Mouse (Mus musculus) limb, embryonic 11.5 days (tissue): ENCODE measurements at regions not wholly inside any gene's neighbourhood (a gene's known extent, or its start where the extent isn't known, plus 50 kb on each side); places are given as distances from the start of the nearest gene placed in this dataset.

Experiments used
- ATAC-seq: fragments of 200-750 bp; cut with Nextera tagmentation; 2 replicates; pipeline ENCODE4 v1.8.0; 2017; ENCODE audit warnings: low read depth; ENCODE audit not compliant: insufficient number of reproducible peaks, low FRiP score, low TSS enrichment
- DNase-seq: peaks from one replicate; pipeline ENCODE4 v3.0.0-alpha.2; 2015; ENCODE audit warnings: low spot score
- H3K27ac ChIP-seq: fragments of 300-500 bp; sonication (generic); replicated peaks from 2 replicates; pipeline ENCODE4 v1.5.1; 2014; ENCODE audit warnings: low read depth, mild to moderate bottlenecking, low read length
- H3K27me3 ChIP-seq: fragments of 300-500 bp; sonication (generic); 2 replicates; pipeline ENCODE4 v1.6.1; 2014; ENCODE audit warnings: mild to moderate bottlenecking, low read length, mixed read lengths; ENCODE audit not compliant: control insufficient read depth, insufficient read depth
- H3K36me3 ChIP-seq: fragments of 300-500 bp; sonication (generic); 2 replicates; pipeline ENCODE4 v1.6.1; 2014; ENCODE audit warnings: mild to moderate bottlenecking, low read length, moderate library complexity, mixed read lengths; ENCODE audit not compliant: control insufficient read depth, insufficient read depth
- H3K4me1 ChIP-seq: fragments of 300-500 bp; sonication (generic); 2 replicates; pipeline ENCODE4 v1.6.1; 2014; ENCODE audit warnings: low read length, mixed read lengths; ENCODE audit not compliant: control insufficient read depth, insufficient read depth
- H3K4me2 ChIP-seq: fragments of 300-500 bp; sonication (generic); 2 replicates; pipeline ENCODE4 v1.6.1; 2014; ENCODE audit warnings: low read depth, mild to moderate bottlenecking, moderate library complexity; ENCODE audit not compliant: severe bottlenecking
- H3K4me3 ChIP-seq: fragments of 300-500 bp; sonication (generic); 2 replicates; pipeline ENCODE4 v1.5.1; 2014; ENCODE audit warnings: low read depth, low read length
- H3K9ac ChIP-seq: fragments of 300-500 bp; sonication (generic); 2 replicates; pipeline ENCODE4 v1.6.1; 2014; ENCODE audit warnings: mild to moderate bottlenecking, low read length
- H3K9me3 ChIP-seq: fragments of 300-500 bp; sonication (generic); 2 replicates; pipeline ENCODE4 v1.6.1; 2016; ENCODE audit warnings: low read length; ENCODE audit not compliant: control insufficient read depth
- WGBS: fragments of 180-500 bp; shearing (Covaris S2); extraction: QIAGEN DNeasy Blood & Tissue Kit; methylation state at CpG from one replicate; pipeline ENCODE4 v1.1.7; 2014; 5-methylcytosine and 5-hydroxymethylcytosine counted together

- Histone ChIP-seq H3K4me2 (no peak overlapping the region), H3K36me3 (no peaks in the 10 kb centered on the region), H3K4me1 (peaks cover 7% of the 10 kb centered on the region; the same call in 1 of the 2 replicates), H3K9me3 (no peaks in the 10 kb centered on the region), H3K9ac (no peak overlapping the region), H3K27ac (peak overlapping the region; percentile 61), H3K4me3 (no peak overlapping the region), H3K27me3 (peaks cover 10% of the 10 kb centered on the region; the same call in 1 of the 2 replicates)
- DNase-seq (peak; percentile 47), ATAC-seq (no peak)
- WGBS = 6% methylated on average over 16 of the region's 17 CpGs
These were observed 127.8 kb upstream of the Bcor start for GRCm38 (mm10) chrX:12287656-12288561.

DNA sequence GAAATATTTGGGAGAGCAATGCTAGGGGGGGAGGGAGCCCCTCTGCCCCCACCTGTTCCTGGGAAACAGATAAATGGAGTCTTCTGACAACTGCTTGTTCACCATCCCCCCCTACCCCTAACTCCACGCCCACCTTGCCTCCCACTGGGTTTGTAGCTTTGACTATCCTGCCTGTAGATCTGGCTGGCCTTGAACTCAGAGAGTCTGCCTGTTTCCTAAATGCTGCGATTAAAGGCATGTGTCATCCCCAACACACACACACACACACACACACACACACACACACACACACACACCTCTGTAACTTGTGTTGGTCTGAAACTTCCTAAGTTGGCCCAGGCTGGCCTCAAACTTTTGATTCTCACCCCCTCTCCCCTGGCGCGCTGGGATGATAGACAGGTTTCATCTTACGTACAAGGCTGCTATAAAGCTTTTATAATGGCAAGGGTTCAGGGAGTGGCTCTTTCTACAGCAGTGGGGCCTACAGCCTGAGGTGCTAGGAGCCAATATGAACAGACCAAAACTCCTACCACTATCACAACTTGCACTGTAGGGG, 128.5 kb upstream of the Bcor start:
- Histone ChIP-seq H3K36me3 (no peaks in the 10 kb centered on the region), H3K9me3 (no peaks in the 10 kb centered on the region), H3K27me3 (peaks cover 10% of the 10 kb centered on the region; the same call in 1 of the 2 replicates), H3K4me3 (no peak overlapping the region), H3K4me1 (peaks cover 7% of the 10 kb centered on the region; the same call in 1 of the 2 replicates), H3K9ac (no peak overlapping the region), H3K27ac (no peak overlapping the region), H3K4me2 (no peak overlapping the region)
- ATAC-seq (no peak), DNase-seq (no peak)
- WGBS = 20% methylated on average over 5 of the region's 5 CpGs

DNA sequence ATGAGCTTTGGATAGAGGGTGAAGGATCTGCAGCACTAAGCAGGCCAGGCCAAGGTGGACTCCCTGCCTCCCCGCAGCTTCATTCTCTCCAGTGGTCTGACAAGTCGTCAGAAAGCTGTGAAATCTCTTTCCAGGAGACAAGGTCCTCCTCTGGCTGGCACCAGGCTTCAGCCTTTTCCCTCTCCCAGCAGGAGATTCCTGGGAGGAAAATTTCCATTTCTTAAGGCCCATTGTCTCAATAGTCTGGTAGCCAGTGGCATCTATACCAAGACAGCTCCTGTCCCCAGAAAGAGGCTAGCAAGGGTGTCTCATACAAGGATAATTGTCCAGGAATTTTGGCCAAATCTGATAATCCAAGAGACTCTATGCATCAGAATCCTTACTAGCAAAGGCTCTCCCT, 133.0 kb upstream of the Bcor start:
- H3K27ac ChIP-seq = no peak overlapping the region
- no peak overlapping the region for H3K4me2 ChIP-seq
- no peaks in the 10 kb centered on the region for H3K9me3 ChIP-seq
- DNase-seq (no peak), ATAC-seq (no peak)
- no peaks in the 10 kb centered on the region for H3K27me3 ChIP-seq
- H3K4me3 ChIP-seq = no peak overlapping the region
- peaks cover 2% of the 10 kb centered on the region; the same call in 1 of the 2 replicates for H3K4me1 ChIP-seq
- 22% methylated on average over 2 of the region's 2 CpGs for WGBS
- H3K9ac ChIP-seq = no peak overlapping the region
- no peaks in the 10 kb centered on the region for H3K36me3 ChIP-seq

DNA sequence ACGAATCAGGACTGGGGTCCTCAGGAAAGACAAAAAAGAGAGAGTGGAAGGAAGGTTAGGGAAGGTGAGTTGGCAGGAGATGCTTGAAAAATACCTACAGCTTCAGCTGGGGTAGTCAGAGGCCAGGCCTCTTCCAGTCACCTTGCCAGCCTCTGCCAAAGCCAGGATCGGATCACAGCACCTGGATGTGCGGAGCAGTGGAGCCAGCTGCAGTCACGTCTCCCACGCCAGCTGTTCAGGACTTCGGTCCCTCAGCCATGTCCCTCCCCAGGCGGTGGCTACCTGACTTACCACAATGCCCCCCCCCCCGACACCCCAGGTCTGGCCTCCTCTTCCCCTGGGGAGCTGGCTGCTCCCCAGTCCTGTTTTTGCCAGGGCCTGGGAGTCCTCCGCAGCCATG, 134.3 kb upstream of the Bcor start:
- Histone ChIP-seq H3K4me3 (no peak overlapping the region), H3K9me3 (no peaks in the 10 kb centered on the region), H3K4me1 (no peaks in the 10 kb centered on the region), H3K9ac (no peak overlapping the region), H3K36me3 (no peaks in the 10 kb centered on the region), H3K27me3 (no peaks in the 10 kb centered on the region), H3K27ac (0 out of 2 replicates have a peak overlapping the region, but pooled peaks have one; percentile 21), H3K4me2 (0 out of 2 replicates have a peak overlapping the region, but pooled peaks have one; percentile 4)
- DNase-seq = no peak
- 32% methylated on average over 7 of the region's 9 CpGs for WGBS
- ATAC-seq = no peak; the same call in 1 of the 2 replicates

GRCm38 (mm10) chrX:12294941-12295340, 134.8 kb upstream of the Bcor start:
- H3K4me1 ChIP-seq = no peaks in the 10 kb centered on the region
- H3K36me3 ChIP-seq = no peaks in the 10 kb centered on the region
- ATAC-seq (peak; percentile 68; the same call in 1 of the 2 replicates), DNase-seq (peak; percentile 64)
- H3K4me2 ChIP-seq = no peak overlapping the region
- H3K4me3 ChIP-seq = no peak overlapping the region
- no peaks in the 10 kb centered on the region for H3K27me3 ChIP-seq
- 0 out of 2 replicates have a peak overlapping the region, but pooled peaks have one; percentile 21 for H3K27ac ChIP-seq
- no peak overlapping the region for H3K9ac ChIP-seq
- no peaks in the 10 kb centered on the region for H3K9me3 ChIP-seq
- 15% methylated on average over 6 of the region's 6 CpGs for WGBS

- Histone ChIP-seq H3K9me3 (no peaks in the 10 kb centered on the region), H3K4me1 (no peaks in the 10 kb centered on the region), H3K9ac (no peak overlapping the region), H3K27ac (no peak overlapping the region), H3K4me2 (no peak overlapping the region), H3K27me3 (no peaks in the 10 kb centered on the region), H3K4me3 (no peak overlapping the region), H3K36me3 (no peaks in the 10 kb centered on the region)
- no peak for DNase-seq
- ATAC-seq = no peak
- 73% methylated on average over 9 of the region's 9 CpGs for WGBS
These were observed 136.3 kb upstream of the Bcor start for GRCm38 (mm10) chrX:12296264-12297053.

GRCm38 (mm10) chrX:12298609-12299008, 138.5 kb upstream of the Bcor start:
- Histone ChIP-seq H3K27ac (no peak overlapping the region), H3K9ac (no peak overlapping the region), H3K36me3 (no peaks in the 10 kb centered on the region), H3K27me3 (no peaks in the 10 kb centered on the region), H3K4me3 (no peak overlapping the region), H3K9me3 (no peaks in the 10 kb centered on the region), H3K4me2 (no peak overlapping the region), H3K4me1 (no peaks in the 10 kb centered on the region)
- 85% methylated on average over 5 of the region's 5 CpGs for WGBS
- no peak for DNase-seq
- no peak for ATAC-seq

- H3K27me3 ChIP-seq = no peaks in the 10 kb centered on the region
- ATAC-seq (no peak), DNase-seq (no peak)
- H3K4me1 ChIP-seq = no peaks in the 10 kb centered on the region
- no peak overlapping the region for H3K4me3 ChIP-seq
- H3K27ac ChIP-seq = no peak overlapping the region
- no peak overlapping the region for H3K4me2 ChIP-seq
- H3K9me3 ChIP-seq = no peaks in the 10 kb centered on the region
- H3K36me3 ChIP-seq = no peaks in the 10 kb centered on the region
- no peak overlapping the region for H3K9ac ChIP-seq
- WGBS = 87% methylated on average over 11 of the region's 11 CpGs
These were observed 139.1 kb upstream of the Bcor start for GRCm38 (mm10) chrX:12299236-12299635.
